Mouse (Mus musculus) cortical plate, adult 2 months (tissue): Measurements from ENCODE around the gene Cacna1s.

Experiments used
- CTCF ChIP-seq: fragments of 200-500 bp; IDR thresholded peaks from 2 replicates; pipeline ENCODE4 v1.5.1; 2011; ENCODE audit warnings: mild to moderate bottlenecking, control low read depth, low read length; ENCODE audit not compliant: insufficient read depth; ENCODE audit errors: extremely low read depth
- POLR2A ChIP-seq: fragments of 200-500 bp; IDR thresholded peaks from 2 replicates; pipeline ENCODE4 v1.6.1; 2011; ENCODE audit warnings: mild to moderate bottlenecking, low read length, control low read depth; ENCODE audit not compliant: insufficient read depth; ENCODE audit errors: extremely low read depth

DNA sequence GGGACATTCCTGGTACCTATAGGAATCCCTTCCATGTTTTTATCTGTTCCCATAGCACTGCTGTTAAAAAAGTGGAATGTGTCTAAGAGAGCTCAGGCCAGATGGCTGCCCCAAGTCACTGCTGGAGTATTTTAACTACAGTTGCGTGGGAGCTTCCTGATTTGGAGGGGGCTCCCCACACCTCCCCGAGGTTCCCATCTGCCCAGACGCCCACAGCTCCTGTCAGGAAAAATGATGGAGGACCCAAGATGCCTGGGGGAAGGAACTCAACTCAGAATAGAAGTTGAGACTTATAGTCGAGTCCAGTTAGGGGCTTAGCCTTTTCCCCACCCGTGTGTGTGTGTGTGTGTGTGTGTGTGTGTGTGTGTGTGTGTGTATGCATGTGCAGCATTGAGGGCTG, 75.9 kb downstream of the Cacna1s start:
- TF ChIP-seq POLR2A = no peak
- no peak for TF ChIP-seq CTCF
